Mouse (Mus musculus): ENCODE data around the gene 2310030G06Rik.

Gene 2310030G06Rik

DNA sequence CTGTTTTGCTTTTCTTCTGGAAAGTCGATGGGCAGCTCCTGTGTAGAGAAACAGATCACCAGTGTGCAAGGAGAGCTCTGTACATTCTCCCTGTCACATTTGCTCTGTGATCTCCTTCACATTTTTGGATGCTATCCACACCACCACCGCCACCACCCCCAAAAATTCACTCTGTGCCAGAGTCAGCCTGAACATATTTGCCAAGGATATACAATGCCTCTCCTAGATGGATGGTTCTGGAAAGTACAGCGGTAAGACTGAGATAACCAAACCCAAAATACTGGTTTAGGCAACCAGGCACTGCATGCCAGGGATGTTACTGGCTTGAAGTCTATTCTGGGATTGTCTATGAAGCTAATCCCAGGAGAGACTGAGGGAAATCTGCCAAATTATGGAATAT, 4.1 kb downstream of the 2310030G06Rik start:
- DNase-seq (ENCODE audit: low spot score), result no peak

DNA sequence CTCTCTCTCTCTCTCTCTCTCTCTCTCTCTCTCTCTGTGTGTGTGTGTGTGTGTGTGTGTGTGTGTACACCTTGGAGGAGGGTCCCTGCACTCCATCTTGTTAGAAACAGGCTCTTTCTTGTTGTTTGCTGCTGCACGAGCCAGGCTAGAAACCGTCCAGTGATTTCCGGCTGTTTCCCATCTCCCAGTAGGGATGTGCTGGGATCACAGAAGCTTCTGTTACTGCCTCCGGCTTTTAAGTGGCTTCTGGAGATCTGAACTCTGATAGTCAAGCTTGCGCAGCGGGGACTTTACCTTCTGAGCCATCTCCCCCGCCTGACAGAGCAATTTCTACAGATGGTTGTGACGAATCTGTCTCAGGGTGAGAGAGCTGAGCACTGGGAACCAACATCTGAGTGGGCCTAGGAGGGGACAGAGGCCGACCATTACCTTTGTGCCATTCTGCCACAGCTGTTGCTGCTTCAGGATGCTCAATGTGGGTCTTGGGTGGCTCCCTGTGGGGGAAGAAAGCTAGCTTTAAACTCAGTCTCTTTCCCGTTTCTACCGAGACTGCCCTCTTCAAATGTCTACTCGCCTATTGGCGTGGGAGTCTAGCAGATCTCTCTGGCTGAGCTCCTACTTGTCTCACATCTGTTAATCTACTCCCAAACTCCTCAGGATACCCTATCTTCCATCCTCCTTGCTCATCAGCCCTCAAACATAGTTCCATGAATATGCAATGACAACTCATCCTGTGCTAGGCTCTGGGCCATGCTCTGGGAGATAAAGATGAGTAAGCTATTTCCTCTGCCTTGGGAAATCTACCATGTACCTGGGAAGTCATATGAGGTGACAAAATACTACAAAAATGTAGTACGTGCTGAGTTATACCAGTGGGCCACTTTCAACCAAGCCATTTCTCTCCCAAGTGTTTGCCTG, 5.2 kb downstream of the 2310030G06Rik start:
- no peak for DNase-seq (ENCODE audit: low spot score)

DNA sequence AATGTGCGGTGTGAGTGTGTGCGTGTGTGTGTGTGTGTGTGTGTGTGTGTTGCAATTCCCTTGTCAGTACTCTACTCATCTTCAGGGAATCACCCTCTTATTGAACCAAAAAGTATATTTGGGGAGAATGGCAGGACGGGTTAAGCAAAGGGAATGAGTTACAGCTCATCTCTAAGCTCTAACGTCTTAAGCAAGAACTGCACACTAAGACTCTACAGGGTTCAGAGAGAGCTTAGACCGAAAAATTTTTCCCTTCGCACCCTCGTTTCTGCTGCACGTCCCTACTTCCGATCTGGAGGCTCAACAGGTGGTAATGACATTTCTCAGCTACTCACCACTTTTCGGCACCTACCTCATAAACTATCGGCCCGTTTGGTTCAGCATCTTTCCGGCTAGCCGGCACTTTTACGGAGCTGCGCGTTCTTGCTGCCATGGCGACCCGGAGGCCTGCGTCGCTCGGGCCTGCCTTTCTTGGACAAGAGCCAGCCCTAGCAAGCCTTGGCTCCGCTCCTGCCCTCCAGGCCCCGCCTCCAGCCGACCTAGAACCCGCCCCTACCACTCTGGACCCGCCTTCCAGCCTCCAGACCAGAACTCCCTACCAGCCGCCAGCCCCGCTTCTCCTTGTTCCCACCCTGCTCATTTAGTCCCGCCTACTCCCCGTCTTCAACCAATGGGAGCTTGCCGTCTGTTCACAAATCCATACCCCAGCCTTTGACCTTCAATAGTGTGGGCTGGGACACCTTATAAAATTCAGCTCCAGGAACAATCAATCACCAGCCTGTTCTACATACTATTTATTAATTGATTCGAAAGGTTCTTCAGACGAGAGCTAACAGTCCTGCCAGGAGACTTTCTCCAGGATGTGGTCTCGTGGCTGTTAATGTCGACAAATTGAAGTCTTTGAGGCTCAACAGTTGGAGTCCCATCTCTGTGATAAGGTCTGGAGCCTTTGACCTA, 7.1 kb downstream of the 2310030G06Rik start, which contains the start of gene Dixdc1:
Dixdc1 (minus strand) TSS at position 604 of the 957 bp plus-strand sequence.
- DNase-seq (ENCODE audit: low spot score), result peak; percentile 95

DNA sequence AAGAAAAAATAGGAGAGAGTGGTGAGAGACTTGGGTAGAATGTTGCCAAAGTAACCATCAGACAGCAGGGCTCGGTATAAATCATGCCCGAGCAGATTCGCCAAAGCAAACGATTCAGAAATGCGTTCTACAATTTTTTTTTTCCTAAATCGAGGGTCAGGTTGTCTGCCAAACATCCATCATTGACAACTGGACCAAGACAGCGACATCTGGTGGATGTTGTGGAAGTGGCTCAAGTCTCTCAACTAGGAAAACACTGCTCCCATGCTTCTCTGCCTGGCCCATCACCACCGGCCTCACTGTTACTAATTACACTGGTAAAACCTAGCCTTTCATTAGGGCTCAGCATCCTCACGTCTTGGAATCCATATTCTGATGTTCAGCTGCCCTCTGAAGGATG, 11.3 kb downstream of the 2310030G06Rik start:
- no peak for DNase-seq (ENCODE audit: low spot score)

DNA sequence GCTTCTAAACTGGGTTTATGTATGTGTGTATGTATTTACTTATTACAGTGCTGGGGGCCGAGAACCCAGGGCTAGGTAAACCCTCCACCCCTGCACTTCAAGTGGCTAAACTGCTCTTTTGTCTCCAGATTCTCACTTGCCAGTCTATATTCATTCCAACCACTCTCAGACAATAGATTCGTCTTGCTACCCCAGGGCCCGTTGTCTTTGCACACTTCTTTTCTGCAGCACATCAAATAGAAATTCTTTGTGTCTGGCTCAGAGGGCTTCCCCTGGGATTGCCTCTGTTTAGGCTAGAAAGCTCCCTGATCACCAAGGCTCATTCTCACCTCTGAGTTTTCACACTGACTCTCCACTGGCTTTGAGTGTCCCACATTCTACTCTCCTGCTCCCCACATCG, 13.8 kb downstream of the 2310030G06Rik start:
- DNase-seq (ENCODE audit: low spot score), result no peak

DNA sequence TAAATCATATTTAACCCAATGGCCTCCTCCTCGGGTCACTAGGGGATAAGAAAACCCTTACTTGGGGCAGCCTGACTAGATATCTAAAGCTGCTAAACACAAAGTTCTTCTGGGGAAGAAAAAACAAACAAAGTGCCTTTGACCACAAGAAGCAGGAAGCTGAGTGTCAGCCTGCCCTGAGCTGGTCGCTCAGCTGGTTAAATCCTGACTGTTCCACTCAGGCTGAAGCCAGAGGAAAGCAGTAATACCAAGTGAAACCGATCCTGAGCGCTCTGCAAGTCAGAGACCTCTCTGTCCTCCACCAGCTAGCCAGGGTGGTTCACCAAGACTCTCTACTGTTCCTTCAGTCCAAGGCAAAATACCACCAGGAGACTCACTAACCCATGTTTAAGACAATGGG, 16.7 kb downstream of the 2310030G06Rik start:
- no peak for DNase-seq (ENCODE audit: low spot score)

DNA sequence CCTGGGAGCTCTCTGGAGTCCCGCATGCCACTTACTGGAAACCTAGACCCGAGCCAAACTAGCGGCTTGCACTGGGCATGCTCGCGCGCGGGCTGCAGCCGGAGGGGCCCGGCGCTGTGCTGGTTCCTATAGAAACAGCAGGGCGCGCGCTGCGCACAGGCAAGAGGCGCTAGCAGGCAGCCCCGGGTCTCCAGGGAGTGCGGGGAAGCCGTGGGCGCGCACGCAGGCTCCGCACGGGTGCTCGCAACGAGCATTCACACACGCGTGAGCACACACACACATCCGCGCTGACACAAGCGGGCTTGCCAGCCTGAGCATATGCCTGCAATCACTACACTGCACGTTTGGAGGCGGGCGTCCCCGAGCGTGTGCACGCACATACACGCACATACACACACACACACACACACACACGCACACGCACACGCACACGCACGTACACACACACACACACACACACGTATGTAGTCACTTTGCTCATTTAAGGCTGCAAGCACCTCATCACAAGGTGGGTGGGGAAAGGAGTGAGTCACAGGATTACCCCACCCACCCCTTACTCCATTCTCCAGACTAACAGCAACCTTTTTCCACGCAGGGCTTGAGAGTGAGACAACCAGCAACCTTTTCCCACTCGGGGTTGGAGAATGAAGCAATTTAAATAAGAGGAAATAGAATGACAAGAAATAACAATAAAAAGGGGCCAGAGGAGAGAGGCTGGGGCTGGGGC, 18.2 kb downstream of the 2310030G06Rik start:
- peak; percentile 83 for DNase-seq (ENCODE audit: low spot score)

DNA sequence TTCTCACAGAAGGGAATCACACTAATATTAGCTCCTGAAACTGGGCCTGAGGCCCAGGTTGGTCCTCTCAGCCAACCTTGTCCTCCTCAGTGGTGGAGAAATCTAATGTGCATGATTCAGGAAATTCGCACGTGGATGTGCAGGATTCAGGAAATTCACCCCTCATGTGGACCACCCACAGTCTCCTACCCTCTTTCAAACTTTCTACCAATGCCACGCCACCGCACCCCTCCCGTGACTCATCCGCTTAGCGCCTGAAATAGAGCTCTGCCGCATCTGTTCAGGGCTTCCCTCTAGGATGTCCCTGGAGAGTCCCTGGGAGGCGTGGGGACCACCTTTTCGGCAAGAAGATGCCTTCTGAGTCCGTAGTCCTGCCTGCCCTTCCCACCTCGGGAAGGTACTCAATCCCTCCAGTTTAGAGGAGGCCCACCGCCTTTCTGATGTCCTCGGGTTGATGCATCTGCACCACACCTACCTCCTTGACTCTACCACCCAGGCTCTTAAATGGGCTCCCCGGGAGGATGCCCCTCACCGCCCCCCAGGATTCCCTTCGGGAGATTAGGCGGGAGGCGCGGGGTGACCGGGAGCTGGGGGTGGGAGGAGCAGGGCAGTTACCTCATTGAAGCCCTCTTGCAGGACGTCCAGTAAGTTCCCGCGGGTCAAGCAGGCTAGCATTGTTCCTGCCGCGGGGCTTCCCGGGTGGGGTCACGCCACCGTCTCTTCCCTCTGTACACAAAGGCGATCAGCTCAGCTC, 19.0 kb downstream of the 2310030G06Rik start:
- DNase-seq (ENCODE audit: low spot score), result no peak

DNA sequence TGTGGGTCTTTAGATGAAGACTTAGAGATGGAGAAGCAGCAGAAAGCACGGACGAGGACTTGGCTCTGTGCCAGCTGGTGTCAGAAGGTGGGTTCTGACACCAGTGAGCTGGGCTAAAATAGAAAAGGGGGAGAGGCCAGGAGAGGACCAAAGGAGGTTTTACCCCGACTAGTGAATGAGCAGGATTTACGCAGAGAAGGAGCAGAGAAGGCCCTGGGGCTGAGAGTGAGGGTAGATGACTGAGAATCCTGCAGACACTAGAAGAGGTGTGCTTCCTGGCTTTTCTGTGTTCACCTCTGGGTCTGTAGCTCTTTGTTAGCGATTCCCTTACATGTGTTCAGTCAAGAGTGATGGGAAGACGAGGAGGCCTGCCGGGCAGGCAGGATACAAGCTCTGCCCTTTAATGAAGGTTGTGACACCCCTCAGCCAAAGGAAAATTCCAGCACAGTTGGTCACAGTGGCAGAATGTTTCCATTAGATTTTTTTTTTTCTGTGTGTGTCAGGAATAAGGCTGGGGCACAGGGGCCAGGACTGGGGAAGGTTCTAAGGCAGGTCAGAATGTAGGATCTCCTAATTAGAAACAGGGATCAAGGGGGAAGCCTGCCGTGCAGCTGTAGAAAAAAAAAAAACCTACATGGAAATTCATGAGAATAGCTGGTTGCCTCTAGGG, 20.3 kb downstream of the 2310030G06Rik start:
- no peak for DNase-seq (ENCODE audit: low spot score)

DNA sequence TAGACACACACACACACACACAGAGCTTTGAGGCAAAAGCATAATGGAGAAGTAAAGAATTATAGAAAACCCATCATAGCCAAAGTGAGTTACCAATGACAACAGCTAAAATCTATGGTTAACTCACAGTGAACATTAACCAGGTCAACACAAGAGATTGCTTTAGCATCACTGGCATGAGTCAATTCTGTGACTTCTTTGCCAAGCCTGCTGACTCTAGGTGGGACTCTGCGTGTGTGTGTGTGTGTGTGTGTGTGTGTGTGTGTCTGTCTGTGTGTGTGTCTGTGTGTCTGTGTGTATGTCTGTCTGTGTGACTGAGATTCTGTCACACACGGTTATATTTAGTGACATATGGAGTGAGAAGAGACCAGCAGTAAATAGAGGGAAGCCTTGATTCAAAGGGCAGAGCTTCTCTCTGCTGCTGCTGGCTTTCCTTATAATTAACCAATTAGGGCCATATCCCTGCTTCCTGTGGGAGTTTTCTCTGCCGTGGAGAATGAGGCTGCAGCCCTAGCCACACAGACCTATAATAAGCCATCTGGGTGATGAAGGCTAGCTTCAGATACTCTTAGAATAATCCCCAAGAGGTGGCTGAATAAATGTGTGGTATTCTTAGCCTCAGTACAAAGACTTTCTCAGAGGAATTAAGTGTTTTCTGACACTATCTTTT, 21.5 kb downstream of the 2310030G06Rik start:
- DNase-seq (ENCODE audit: low spot score), result no peak

DNA sequence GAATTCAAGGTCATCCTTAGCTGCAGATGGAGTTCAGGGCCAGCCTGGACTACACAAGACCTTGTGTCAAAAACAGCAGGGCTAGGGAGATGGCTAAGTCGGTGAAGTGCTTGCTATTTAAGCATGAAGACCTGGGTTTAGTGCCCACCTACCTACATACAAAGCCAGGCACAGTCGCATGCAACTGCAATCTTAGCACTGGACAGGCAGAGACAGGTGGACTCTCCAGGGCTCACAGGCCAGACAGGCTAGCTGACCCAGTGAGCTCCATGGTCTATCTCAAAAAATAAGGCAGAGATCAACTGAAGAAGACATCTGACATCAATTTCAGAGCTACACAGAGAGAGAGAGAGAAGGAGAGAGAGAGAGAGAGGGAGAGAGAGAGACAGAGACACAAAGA, 22.2 kb downstream of the 2310030G06Rik start:
- no peak for DNase-seq (ENCODE audit: low spot score)

DNA sequence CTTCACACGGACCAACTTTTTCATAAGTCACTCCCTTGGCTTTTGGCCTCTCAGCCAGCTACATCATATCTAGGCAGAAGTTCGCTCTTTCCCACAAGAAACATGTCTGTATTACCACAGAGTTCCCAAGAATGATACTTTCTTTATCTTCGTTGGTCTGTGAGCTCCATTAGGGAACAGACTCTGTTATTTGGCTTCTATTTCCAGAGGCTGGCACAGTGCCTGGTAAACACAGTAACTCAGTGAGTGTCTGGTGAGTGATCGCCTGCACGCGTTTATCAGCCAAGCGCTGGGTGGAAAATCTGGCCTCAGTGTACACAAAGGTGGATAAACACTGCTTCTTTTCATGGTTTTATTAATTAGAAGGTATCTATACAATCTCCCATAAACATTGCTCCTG, 22.9 kb downstream of the 2310030G06Rik start:
- peak; percentile 85 for DNase-seq (ENCODE audit: low spot score)

DNA sequence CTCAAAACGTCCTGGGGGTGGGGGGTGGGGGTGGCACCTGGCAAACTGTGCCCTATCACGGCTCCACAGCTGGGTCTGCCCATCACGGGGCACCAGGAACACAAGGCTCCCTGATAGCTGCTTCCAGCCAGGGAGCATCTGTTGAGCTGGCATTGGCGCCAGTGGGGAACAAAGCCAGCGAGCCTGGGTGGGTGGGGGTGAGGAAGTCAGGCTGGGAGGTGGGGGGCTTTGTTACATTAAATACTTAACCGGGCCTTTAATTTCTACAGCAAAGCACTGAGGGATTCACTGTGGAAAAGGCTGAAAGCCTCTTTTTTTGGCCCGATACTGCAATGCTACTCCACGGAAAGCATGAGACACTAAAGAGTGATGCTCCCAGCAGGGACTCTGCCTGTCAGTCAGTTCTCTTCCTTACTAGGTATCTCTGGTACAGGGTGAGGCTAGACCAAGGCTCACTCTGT, 23.9 kb downstream of the 2310030G06Rik start:
- DNase-seq (ENCODE audit: low spot score), result no peak

DNA sequence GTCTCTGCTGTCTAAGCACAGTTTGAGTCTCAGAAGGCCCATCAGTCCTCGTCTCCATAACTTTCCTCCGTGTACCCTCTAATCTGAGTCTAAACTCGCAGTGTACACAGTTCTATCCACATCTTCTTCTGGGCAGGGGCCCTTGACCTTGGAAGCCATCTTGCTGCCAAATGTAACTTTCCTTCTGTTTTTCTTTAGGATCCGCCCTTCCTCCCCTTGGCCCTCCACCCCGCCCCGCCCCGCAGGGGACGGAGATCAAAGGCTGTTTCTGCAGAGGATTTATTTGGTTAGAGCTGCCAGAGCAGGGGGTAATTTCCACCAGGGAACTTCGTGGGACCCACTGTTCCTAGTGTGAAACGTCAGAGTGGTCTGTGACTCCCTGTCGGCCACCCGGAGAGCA, 25.3 kb downstream of the 2310030G06Rik start:
- no peak for DNase-seq (ENCODE audit: low spot score)

DNA sequence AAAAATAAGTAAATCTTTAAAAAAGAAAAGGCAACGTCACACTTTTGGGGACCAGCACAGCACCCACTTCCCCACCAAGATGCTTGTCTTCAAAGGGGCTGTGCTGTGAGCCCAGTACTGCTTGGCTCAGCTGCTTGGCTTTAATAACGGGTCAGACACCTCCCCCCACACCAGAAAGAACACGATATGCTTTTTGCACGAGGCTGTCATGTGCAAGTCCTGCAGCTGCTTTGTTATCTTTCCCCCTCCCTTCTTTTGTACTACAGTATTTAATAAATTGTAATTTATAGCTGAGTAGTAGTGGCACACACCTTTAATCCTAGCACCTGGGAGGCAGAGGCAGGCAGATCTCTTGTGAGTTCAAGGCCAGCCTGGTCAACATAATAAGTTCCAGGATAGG, 27.5 kb downstream of the 2310030G06Rik start:
- DNase-seq (ENCODE audit: low spot score), result no peak

DNA sequence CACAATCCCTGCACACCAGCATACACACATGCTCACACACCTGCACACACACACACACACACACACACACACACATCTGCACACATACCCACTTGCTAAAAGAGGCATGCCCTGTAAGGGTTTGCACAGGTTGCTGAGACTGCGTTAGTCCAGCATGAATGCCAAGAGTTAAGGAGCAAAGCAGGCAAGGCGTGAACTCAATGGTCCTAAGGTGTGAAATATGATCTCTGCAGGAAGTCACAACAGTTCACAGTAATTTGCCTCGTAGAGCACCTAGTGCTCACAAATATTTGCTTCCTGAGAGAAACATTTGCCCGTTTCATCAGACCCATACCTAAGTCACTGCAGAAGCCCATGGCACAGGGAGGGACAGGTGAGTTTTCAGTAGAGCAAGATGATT, 32.1 kb downstream of the 2310030G06Rik start:
- no peak for DNase-seq (ENCODE audit: low spot score)

DNA sequence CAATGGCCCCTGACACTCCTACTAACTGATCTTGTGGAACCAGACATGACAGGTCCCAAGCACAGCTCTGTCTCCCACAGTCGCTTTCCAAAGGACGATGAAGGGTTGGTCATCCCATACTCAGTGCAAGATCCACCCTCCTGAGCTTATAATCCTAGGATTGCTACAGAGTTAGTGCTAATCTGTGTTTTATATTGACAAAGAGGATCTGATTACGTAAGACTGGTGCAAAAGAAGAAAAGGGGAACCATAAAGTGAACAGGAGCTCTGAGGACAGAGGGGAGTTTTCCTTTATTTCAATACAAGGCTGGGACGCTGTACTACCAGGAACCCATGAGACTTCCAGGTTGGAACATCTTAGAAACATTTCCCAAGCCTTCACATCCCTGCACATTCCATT, 35.0 kb downstream of the 2310030G06Rik start:
- no peak for DNase-seq (ENCODE audit: low spot score)

DNA sequence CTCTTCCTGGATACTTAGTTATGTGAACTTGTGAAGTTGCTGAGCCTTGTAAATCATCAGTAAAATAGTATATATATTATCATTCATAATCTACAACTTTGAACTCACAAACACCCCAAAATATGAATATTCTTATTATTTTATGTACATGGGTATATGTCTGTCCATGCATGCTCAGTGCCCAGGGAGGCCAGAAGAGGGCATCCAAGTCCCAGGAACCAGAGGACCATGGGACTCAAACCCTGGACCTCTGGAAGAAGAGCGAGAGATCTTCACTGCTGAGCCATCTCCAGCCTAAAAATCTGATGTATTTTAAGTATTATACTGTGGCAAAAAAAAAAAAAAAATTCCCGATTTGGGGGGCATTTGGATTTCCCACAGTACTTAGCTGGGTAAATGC, 37.2 kb downstream of the 2310030G06Rik start:
- no peak for DNase-seq (ENCODE audit: low spot score)

DNA sequence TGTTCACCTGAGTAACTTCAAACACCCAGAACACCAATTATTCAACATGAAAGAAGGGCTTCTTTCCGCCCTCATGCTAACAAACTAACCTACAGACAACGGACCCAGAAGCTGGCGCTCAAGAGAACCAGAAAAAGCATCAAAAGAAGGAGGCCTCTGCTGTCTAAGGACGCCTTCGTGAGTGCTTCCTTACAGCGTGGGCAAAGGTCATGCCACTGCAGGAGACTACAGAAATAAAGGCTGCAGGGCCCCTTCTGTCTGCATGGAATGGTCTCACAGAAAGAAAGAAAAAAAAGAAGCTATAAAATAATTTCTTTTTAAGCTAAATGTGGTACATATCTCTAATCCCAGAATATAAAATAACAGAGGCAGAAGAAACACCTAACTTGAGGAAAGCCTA, 41.4 kb downstream of the 2310030G06Rik start:
- no peak for DNase-seq (ENCODE audit: low spot score)
